Mouse (Mus musculus): ENCODE measurements around the gene Dspp.

Gene Dspp

GRCm38 (mm10) chr5:104201153-104201950 lies 30.8 kb downstream of the Dspp start:
- in situ Hi-C loops (cut with MboI, MseI): loop anchor here in 1 of 2 experiments (25.0 kb wide), 1 partner anchor 1136 kb away; no protein-coding TSS in a partner anchor

GRCm38 (mm10) chr5:104202351-104202750 lies 31.8 kb downstream of the Dspp start, which contains the start of gene Dmp1:
Dmp1 (plus strand) TSS chr5:104202613.
- in situ Hi-C loops (cut with MboI, MseI): loop anchor here in 1 of 2 experiments (25.0 kb wide), 1 partner anchor 1135 kb away; no protein-coding TSS in a partner anchor

DNA sequence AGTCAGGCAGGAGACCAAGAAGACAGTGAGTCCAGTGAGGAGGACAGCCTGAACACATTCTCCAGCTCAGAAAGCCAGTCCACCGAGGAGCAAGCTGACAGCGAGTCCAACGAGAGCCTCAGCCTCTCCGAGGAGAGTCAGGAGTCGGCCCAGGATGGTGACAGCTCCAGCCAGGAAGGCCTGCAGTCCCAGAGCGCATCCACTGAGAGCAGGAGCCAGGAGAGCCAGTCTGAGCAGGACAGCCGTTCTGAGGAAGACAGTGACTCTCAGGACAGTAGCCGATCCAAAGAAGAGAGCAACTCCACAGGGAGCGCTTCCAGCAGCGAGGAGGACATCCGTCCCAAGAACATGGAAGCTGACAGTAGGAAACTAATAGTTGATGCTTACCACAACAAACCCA lies 42.0 kb downstream of the Dspp start:
- in situ Hi-C loops (cut with MboI, MseI): loop anchor here in 1 of 2 experiments (25.0 kb wide), 1 partner anchor 1125 kb away; no protein-coding TSS in a partner anchor

GRCm38 (mm10) chr5:104218926-104219325 lies 48.4 kb downstream of the Dspp start:
- in situ Hi-C loops (cut with MboI, MseI): loop anchor here in 1 of 2 experiments (25.0 kb wide), 1 partner anchor 1118 kb away; no protein-coding TSS in a partner anchor

DNA sequence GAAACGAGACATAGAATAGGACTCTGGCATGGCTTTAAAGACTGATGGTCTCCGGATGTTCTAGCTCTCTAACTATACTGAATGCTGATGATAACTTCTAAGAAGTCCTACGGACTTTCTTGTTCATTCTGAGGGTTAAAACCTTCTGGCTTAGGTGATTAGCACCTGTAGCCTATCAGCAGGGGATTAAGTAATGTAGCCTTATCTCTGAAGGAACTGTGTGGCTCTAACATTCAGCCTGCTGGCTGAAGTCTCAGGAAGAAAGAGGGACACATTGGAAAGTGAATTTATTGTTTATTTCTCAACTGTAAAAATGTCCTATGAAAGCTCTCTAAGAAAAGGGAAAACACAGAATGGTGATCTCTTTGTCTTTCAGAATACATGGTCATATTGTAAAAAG lies 53.8 kb downstream of the Dspp start:
- in situ Hi-C loops (cut with MboI, MseI): loop anchor here in 1 of 2 experiments (25.0 kb wide), 1 partner anchor 1113 kb away; no protein-coding TSS in a partner anchor

GRCm38 (mm10) chr5:104224750-104225149 lies 54.2 kb downstream of the Dspp start:
- in situ Hi-C loops (cut with MboI, MseI): loop anchor here in 1 of 2 experiments (25.0 kb wide), 1 partner anchor 1113 kb away; no protein-coding TSS in a partner anchor

GRCm38 (mm10) chr5:104228497-104228896 lies 58.0 kb downstream of the Dspp start:
- in situ Hi-C loops (cut with MboI, MseI): no loop called here
